Mouse (Mus musculus) kidney, postnatal 36 days (tissue): ENCODE results near the gene Hist2h2be.
"Not testable (repeated sequence)": the region's sequence is repeated elsewhere in the genome, so short reads cannot be mapped to it uniquely, and the experiment has no call there.

Experiments
- DNase-seq, 2 experiments: peaks; one replicate each; pipeline ENCODE4 v3.0.0; 2021 to 2022; ENCODE audit warnings: mixed read lengths in 2 of 2

Hist2h2be gene

DNA sequence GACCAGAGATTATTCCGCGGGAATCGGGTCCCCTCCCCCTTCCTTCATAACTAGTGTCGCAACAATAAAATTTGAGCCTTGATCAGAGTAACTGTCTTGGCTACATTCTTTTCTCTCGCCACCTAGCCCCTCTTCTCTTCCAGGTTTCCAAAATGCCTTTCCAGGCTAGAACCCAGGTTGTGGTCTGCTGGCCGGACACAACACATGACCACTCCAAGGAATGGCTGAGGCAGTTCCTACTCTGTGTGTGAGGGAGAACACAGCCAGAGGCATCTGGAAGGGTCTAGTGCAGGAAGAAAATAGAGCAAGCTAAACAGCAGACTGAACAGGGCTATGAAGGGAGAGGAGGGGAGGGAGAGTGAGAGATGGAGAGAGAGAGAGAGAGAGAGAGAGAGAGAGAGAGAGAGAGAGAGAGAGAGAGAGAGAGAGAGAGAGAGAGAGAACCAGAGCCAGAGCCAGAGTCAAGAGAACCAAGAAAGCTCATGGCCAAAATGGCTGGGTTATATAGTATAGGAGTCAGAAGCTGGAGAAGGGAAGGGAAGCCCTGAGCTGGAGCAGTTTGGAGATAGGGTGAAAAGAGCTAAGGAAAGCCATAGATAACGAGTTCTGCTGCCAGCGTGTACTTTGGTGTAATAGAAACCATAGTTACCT is 22.2 kb upstream of the Hist2h2be start:
- not testable (repeated sequence) for DNase-seq

- no peak for DNase-seq
These were observed 21.2 kb upstream of the Hist2h2be start for GRCm38 (mm10) chr3:96199731-96200130.

DNA sequence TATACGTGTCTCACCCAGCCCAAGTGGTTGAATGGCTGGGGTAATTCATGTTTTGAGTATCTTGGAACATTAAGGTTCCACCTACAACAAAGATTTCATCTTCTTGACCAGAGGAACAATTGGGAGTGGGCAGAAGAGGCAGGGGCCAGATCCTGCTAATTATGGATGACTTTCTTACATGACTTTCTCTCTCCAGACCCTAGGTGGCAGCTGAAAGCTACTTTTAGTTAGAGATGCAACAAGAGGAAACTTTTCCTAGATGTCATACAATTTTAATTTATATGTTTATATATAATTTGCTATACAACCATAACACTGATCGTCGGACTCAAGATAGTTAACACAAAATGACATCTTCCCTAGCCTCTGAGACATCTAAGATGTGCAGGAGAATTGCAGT is 13.1 kb upstream of the Hist2h2be start:
- DNase-seq, result no peak

DNA sequence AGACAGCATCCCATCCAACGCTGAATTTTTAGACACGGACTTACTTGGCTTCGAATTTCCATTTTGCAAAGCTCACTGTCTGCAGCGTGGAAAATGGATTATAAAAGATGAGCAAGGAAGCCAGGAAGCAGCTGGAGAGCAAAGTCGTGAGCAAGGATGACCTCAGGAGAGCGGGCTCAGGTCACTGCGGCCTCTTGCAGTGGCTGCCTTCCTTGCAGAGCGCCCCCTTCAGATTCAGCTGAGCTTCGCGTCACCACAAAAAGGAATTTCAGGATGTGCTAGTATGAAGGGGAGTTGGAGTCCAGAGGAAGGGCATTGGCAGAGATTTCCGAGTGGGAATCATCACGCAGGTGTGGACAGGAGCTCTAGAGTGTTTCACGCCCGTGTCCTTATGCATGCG is 11.7 kb upstream of the Hist2h2be start:
- DNase-seq, result peak in 1 of 2 experiments; percentile 56

DNA sequence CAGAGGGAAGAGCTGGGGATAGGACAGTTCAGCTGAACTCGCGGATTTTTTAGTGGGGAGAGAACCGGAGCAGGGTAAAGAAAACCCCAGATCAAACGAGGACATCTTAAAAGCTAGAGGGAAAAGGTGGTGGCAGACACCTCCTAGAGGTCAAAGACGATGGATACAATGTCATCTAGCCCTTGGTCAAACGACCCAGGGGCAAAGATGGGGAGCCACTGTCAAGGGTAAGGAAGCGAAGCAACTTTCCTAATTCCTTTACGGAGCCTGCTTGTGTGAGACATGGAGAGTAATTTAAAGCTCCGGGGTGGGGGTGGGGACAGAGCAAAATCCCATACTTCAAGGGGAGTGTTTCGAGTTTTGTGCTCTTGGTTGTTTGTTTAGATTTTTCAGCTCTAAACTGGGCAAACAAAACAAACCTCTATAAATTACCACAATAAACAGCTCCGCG is 1.7 kb upstream of the Hist2h2be start:
- peak in 1 of 2 experiments; percentile 31 for DNase-seq

- DNase-seq, result peak; percentile 75 to 89
These were observed 1.2 kb upstream of the Hist2h2be start, which contains the start of the genes Bola1 and Hist2h2ab for GRCm38 (mm10) chr3:96219661-96220130. TSS of gene Bola1 (minus strand) at chr3:96219709. TSS of gene Hist2h2ab (plus strand) at chr3:96219865.

DNA sequence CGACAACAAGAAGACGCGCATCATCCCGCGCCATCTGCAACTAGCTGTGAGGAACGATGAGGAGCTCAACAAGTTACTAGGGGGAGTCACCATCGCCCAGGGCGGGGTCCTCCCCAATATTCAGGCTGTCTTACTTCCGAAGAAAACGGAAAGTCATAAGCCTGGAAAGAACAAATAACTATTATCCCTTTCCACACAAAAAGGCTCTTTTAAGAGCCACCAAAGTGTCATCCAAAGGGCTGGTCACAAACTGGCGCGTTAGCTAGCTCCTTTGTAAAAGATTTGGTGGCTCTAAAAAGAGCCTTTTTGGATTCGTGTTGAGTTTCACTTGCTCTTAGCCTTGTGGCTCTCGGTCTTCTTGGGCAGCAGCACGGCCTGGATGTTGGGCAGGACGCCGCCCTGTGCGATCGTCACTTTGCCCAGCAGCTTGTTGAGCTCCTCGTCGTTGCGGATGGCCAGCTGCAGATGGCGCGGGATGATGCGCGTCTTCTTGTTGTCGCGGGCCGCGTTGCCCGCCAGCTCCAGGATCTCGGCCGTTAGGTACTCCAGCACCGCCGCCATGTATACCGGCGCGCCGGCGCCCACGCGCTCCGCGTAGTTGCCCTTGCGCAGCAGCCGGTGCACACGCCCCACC is 671 bp upstream of the Hist2h2be start:
- DNase-seq, result not testable (repeated sequence)

DNA sequence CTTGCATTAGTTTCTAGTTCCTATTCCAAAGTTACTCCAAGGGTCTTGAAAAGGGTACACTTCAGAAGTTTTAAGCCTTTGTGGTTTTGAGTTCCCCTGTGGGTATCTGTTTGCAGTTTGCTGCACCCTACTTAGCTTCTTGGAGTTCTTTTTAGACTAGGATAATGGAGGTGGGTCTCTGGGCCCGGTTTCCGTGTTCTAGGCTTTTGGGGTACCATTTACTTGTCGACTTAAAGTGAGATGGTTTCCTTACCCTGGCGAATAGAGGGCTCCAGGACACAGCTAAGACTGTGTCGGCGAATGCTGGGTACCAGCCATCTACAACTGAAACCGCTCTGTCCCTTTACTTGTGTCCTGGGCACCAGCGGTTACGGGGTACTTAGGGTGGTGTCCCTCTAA is 720 bp downstream of the Hist2h2be start:
- peak in 1 of 2 experiments; percentile 32 for DNase-seq

DNA sequence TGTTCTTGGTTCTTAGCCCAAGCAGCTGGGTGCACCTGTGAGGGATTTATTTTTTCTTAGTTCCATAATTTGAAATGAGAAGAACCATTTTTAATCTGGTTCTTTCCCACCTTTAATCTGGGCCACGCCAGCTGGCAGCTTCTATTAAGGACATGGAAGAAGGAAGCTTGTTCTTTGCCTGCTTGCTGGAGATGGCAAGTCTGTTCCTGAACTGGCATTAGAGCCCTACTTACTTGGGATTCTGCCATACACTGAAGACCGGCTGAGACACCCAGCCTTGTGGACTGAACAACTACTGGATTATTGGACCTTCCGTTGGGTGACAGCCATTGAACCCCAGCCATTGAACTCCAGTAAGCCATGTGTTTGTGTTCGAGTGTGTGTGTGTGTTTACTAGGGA is 1.9 kb downstream of the Hist2h2be start:
- DNase-seq, result no peak

GRCm38 (mm10) chr3:96225421-96225820 is 4.5 kb downstream of the Hist2h2be start:
- DNase-seq, result peak in 1 of 2 experiments; percentile 33

DNA sequence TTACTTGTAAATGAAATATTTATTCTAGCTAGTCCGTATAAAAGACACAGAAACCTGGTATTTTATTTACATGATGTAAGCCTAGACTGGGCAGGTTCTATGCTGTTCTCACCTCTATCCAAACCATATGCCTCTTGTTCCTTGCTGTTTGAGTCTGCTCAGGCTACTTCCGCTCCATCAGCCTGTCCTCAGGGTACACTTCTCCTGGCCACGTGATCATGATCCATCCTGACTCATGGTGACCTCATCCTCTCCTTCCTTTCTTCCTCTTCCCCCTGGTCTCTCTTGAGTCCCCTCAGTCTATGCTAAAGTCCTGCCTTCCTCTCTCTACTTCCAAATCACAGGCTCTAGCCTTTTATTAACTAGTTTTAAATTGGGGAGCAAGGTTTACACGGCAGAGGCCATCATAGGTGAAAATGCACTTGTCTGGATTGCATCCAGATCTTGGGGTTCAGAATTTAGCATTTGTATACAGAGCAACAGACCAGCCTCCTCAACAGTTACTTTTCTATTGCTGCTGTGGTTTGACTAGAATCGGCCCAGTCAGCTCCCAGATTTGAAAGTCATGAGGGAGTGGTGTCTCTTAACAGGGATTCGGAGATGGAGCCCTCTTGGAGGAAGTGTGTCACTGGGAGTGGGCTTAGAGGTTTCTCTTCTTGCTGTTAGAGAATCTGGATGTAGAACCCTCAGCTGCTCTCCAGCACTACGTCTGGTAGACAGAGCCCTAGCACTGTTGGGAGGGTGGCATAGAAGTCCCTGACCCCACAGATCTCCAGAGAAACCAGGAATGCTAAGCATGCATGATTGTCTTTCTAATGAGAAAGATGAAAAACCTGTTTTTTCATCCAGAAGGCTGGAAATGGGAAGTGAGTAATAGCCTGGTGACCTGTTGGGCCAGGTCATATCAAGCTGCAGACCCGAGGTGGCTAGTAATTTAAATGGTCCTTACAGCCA is 6.1 kb downstream of the Hist2h2be start:
- no peak for DNase-seq

DNA sequence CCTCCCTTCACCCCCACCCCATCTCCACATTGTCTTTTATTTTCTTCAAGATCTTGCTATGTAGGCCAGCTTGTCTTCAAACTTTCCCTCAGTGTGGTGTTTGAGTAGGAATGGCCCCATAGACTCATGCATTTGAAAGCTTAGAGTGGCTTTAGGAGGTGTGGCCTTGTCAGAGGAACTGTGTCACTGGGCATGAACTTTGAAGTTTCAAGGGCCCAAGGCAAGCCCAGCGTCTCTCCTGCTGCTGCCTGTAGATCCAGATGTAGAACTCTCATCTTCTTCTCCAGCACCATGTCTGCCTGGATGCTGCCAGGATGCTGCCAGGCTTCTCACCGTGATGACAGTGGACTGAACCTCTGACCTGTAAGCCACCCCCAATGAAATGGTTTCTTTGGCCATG is 7.9 kb downstream of the Hist2h2be start:
- no peak for DNase-seq

GRCm38 (mm10) chr3:96230404-96230803 is 9.5 kb downstream of the Hist2h2be start:
- no peak for DNase-seq

DNA sequence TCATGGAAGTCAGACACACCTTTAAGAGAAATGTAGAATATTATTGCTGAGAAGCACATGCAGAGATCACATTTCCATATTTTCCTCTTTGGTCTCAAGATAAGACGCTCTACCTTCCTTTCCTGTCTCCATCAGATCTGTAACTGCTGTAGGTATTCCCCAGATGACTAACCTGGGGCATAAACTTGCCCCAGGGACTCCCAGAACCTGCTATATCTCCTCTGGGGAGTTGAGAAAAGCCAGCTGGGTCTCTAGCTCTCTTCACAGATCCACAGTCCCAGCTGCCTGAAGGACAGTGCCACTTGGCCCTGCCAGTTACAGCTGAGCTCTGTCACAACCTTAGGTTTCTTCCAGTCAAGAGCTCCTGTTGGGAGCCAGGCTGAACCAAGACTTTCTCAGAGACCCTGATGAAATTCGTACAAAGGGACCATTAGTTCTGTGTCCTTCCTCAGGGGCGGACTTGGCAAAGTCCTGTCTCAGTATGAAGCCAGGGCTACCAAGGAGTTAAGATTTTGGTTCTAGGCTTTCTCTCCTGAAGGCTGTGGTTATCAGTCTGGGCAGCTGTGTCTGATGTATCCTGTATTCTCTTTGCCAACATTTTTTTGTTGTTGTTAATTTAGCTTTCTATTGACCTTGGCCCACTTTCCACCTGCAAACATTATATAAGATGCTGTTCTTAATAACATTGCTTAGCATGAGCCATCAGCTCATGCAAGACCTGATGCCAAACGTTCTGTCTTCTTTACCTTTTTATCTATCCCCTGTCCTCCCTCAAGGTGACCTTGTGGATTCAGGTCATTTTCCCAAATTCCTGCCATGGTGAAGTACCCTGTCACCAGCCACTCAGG is 10.2 kb downstream of the Hist2h2be start:
- DNase-seq, result no peak

- no peak for DNase-seq
These were observed 10.8 kb downstream of the Hist2h2be start for GRCm38 (mm10) chr3:96231758-96232120.

GRCm38 (mm10) chr3:96234914-96235313 is 14.0 kb downstream of the Hist2h2be start:
- DNase-seq, result no peak

- no peak for DNase-seq
These were observed 14.9 kb downstream of the Hist2h2be start for GRCm38 (mm10) chr3:96235836-96236235.

- DNase-seq, result no peak
These were observed 16.0 kb downstream of the Hist2h2be start for GRCm38 (mm10) chr3:96236834-96237334.

- DNase-seq, result no peak
These were observed 16.5 kb downstream of the Hist2h2be start for GRCm38 (mm10) chr3:96237335-96237903.

DNA sequence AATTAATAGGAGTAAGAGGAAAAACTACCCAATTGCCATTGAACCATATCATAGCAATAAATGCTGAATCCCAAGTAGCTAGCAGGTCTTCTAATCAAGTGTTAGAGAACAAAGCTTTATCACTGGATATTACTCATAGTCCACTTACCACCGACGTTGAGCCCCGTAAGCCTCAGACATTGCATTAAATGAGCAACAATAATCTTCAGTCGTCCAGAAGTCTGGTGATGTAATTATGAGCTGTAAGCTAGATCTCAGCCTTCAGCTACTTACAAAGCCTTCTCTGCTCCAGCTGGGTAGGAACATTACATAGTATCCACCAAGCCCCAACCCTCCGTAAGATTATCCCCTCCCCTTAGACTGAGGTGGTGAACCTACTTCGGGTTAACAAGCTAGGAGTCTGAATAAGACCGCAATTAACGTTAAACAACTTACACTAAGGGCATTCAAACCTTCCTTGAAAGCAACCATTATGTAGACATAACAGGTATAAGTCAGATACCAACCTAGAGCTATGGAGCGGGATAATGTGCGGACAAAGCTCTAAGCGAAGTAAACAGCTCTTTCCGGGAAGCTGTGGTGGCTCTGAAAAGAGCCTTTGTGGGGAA is 17.1 kb downstream of the Hist2h2be start:
- no peak for DNase-seq
